Mouse (Mus musculus): Measurements from ENCODE around the gene Bri3. TPM values are rescaled to one million over a fixed set of nuclear protein-coding genes. Genes with fewer than 3 reads are reported as not detected.

Gene Bri3
- polyA plus RNA-seq, 1 experiment from 2014 or later = 87.9 TPM

DNA sequence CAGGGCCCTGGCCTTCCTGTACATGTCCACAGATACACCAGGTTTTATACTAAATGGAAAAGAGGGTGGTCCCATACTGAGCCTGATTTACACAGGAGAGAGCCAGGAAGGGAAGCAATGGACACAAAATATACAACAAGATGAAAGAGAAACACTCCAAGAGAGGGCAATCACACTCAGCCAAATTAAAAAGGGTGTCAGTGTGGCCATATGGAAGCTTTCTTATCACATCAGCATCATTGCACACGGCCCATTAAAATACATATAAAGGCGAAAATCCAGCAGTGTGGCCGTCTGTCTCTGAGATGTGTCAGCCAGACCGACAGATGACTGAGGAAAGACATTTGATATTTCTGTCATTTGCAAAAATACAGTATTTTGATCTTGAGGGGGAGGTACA lies 168.5 kb downstream of the Bri3 start:
- DNase-seq (ENCODE audit: low spot score) = no peak

DNA sequence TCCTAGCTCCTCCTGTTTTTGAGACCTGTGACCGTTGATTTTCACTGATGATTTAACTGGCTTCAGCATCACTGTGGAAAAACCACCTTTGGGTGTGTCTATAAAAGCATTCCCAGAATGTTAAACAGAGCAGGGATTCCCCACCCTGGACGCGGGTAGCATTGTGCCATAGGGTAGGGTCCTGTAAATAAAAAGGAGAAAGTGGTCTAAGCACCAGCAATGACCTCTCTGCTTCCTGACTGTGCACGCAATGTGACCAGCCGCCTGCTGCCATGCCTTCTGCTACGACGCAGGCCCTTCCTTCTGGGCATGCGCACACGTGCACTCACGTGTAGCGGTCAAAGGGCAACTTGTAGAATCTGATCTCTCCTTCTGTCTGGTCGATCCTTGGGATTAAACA lies 174.2 kb downstream of the Bri3 start:
- no peak for DNase-seq (ENCODE audit: low spot score)

GRCm38 (mm10) chr5:144420001-144420400 lies 175.8 kb downstream of the Bri3 start:
- no peak for DNase-seq (ENCODE audit: low spot score)

GRCm38 (mm10) chr5:144426697-144427096 lies 182.5 kb downstream of the Bri3 start:
- DNase-seq (ENCODE audit: low spot score) = no peak

DNA sequence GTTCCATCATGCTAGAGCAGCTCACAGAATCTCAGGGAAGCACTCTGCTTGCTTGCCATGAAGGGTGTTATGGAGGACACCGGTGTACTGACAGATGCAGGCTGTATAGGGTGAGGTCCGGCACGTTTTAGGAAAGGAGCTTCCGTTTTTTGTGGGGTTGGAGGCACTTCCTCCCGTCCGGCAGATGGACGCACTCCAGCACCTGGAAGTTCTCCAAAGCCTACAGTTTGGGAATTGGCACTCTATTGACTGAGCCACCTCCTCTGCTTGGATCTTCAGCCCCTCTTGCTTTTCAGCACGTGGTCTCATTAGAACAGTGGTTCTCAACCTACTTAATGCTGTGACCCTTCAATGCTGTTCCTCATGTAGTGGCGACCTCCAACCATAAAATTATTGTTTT lies 183.6 kb downstream of the Bri3 start:
- no peak for DNase-seq (ENCODE audit: low spot score)

DNA sequence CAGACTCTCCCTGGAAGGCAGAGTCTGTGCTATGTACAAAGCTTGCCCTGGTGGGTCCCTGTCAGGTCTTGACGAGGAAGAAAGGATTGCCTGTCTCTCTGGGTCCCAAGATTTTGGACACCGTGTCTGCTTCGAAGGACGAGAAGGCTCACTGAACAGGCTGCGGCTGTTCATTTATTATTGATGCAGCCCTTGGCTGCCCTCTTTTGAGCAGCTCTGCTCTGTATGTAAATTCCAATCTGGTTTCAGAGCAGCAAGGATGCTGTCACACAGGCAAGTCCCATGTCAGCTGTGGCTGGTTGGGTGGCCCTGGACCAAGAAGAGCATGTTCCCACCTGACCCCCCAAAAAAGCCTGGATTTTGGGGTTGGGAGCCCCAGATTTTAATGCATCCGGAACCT lies 187.2 kb downstream of the Bri3 start:
- no peak for DNase-seq (ENCODE audit: low spot score)

DNA sequence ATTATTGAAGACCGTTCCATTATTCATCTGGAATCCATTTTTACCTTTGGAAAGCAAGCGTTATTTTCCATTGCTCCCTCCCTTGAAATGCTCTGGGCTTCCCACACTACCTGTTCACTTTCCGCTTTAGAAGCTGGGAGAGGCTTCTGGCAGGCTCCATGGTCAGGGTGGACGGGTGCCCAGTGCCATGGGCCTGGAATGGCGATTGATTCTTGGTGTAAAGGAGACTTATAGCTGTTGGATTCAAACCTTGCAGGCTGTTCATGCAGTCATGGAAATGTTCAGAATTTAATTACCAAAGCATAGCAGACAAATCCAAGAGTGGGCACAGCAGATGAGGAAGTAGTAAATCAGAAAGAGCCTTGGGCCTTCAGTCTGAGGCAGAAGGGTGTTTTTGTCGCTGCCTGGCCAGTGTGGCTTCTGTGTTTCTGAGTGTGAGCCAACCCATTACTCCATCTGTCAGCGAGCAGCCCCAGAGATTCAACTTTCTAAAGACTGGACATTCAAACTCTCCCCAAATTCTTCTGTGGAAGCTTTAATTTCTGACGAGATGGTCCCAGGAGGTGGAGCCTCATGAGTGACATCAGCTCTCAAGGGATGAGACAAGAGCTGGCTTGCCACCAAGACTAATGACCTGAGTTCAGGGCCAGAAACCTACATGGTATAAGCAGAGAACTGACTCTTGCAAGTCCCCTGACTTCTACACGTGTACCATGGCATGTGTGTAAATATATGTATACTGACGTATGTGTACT lies 195.2 kb downstream of the Bri3 start:
- DNase-seq (ENCODE audit: low spot score) = no peak

DNA sequence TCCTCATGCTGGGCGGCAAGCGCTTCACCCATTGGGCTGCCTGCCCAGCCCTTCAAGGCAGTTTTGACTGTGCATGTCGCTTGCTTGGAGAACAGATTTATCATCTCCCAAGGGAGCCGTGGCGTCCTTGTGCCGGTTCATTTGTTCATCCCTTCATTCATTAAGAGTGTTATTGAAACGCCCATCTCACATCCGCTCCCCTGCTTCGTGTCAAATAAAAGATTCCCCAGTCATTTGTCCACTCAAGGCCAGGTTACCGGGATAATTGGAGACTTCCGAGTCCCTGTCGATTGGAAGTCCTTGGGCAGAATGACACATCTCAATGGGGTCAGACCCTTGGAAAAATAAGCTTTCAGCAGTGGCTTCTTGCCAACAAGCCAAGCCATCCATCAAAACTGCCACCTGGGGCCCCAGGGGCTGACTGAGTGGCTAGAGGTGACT lies 197.6 kb downstream of the Bri3 start:
- no peak for DNase-seq (ENCODE audit: low spot score)

- no peak for DNase-seq (ENCODE audit: low spot score)
Observed at GRCm38 (mm10) chr5:144446475-144447225, 202.4 kb downstream of the Bri3 start.

DNA sequence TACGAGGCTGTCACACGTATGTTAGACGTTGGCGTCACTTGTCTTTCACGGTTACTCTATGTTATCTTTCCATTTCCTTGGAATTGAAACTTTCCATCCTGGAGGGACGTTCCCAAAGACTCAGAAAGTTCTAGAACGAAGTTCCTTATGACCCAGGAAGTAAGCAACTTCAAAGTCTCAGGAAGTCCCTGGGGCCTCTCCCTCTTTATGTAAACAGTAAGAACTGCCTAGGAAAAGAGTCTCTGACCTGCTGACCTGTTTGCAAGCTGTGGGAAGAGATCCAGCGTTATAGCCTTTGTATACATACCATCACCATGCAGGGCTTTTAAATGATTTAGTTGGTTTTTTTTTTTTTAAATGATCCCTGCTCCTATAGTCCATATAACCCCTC lies 203.0 kb downstream of the Bri3 start:
- DNase-seq (ENCODE audit: low spot score) = no peak

DNA sequence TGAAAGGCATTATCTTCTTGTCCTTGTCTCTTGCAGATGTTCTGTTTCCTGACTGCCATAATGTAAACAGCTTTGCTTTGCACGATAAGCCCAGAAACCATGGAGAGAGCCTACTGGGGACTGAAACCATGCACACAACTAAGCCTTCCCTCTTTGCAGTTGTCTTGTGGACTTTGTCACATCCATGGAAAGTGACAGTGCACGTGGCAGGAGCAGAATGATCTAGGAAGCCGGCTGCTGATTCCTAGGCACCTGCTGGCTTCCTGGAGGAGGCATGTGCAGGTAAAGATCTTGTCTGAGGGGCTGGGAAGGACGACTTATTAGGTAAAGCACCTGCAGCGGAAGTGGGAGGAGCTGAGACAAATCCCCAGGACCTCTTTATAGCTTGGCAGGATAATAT lies 203.7 kb downstream of the Bri3 start:
- DNase-seq (ENCODE audit: low spot score) = no peak

- no peak for DNase-seq (ENCODE audit: low spot score)
Observed at GRCm38 (mm10) chr5:144452776-144453455, 208.7 kb downstream of the Bri3 start.

DNA sequence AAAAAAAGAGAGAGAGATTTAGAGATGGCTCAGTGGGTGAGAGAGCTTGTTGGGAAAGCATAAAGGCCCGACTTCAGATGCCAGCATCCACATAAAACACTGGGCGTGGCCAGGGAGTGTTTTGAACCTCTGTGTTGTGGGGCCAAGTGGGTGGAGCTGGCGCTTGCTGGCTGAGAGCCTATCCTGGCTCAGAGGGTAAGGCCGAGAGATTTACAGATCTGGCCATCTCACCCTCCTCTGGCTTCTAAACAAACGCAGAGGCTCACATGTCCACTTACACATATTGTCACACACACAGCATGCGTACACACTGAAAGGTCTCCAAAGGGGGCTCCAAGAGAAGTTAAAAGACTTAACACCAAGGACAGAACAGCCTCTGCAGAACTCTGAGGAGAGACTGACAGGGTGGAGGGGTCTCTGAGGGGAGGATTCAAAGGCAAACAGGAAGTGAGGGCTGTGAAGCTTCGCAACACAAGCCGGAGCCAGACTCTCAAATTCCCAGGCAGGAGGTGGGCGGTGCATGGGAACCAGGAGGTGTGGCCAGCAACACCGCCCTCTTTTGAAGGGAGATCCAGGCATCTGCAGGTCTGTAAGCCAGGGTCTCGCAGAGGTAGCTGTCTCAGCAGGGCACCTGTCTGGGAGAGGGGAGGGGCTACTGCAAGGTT lies 213.5 kb downstream of the Bri3 start:
- DNase-seq (ENCODE audit: low spot score) = no peak

DNA sequence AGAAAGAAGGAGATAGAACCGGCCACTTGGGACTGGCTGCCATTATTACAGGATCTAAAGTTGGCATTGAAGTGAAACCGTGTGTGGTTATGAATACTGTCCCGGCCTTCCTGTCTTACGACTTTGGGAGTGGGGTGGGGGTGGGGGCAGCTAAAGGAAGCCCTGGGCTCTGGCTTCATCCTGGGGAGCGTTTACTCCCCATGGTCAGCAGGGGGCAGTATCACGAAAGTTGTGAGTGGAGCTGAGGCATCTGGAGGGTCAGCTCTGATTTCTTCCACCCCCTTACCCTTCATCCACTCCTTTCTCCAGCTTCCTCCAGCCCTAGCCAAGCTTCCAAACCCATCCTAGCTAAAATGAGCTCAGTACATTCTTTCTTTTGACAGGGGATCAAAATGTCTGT lies 222.8 kb downstream of the Bri3 start:
- no peak for DNase-seq (ENCODE audit: low spot score)

- no peak for DNase-seq (ENCODE audit: low spot score)
Observed at GRCm38 (mm10) chr5:144473056-144473455, 228.8 kb downstream of the Bri3 start.

DNA sequence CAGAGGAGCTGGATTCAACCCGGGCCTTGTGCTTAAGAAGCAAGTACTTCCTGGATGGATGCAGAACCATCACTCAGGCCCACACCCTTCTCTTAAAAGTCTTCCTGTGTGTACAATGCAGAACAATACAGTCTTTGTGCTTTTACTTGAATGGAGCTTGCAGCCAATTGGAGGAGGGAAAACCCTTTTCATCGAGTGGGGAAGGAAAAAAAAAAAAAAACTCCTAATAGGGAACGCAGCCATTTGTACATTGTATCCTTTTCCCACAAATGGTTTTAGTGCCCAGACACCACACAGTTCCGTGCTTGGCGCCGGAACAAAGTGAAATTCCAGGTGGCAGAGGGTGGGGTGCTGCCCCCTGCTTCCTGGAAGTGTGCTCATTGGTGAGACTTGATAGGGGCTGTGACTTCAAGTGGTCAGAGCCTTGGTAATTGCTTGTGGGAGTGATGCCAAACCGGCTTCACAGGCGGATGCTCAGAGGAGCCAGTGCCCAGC lies 235.5 kb downstream of the Bri3 start:
- no peak for DNase-seq (ENCODE audit: low spot score)

DNA sequence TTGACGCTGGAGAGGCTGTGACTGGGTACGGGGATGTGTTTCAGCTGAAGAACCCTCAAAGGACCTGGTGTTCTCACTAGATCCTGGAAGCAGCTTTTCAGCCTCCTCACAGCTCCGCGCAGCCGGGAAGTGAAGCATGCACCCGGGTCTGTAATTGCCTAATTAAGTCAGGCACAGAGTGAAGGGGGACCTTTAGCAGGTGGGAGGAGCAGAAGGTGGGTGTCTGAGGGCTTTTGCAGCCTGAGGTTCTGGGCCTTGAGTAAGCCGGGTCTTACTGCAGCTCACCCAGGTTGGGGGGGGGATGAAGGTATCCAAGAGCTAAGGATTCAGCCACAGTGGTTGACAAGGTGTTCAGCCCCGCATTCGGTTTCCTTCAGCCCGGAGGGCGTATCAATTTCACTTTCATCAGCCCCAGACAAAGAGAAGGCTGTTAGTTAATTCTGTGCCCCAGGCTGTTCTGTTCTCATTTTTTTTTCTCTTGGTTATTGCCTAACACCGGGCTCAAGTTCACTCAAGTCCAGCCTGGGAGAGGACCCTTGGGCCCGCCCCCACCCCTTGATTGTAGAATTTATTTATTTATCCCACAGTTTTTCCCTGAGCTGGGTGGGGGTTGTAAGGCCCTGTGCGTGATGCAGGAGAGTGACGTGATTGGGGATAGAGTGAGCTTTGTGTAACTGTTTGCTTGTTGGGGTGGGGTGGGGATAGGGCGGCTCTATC lies 239.6 kb downstream of the Bri3 start:
- no peak for DNase-seq (ENCODE audit: low spot score)

DNA sequence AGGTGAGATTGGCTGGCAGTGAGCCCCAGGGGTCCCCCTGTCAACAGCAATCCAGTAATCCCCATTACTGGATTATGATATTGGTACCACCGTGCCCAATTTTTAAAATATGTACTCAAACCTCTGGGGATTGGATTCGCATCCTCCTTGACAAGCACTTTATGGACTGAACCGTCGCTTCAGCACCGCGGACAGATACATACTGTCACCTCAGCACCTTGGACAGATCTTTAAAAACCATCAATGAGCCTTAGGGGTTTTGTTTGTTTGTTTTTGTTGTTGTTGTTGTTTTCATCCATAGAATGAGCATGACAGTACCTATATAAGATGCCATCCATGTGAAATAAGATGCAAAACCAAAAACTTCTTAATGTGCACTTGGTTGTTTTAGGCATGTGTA lies 247.1 kb downstream of the Bri3 start:
- DNase-seq (ENCODE audit: low spot score) = no peak

Measured in thymus, postnatal 0 days (tissue).